Mouse (Mus musculus): ENCODE measurements at regions not wholly inside any gene's neighbourhood (a gene's known extent, or its start where the extent isn't known, plus 50 kb on each side); places are given as distances from the start of the nearest gene placed in this dataset.

DNA sequence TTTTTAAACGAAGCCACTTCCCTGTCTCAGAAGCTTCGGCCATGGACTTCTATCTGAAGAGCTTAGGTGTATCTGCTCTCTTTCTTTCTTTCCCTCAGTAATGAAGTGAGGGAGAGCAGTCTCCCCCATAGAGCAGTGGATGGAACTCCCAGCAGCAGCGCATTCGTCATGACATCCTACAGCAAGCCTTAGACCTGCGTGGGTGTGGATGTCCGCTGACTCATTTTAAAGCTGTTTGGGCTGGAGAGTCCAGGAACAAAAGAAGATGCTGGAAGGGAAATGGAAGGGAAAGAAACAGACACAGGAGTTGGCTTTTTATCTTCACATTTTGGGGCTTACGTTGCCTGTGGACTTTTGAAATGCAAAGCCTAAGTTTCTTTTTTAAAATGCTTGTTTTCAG is 190.3 kb upstream of the Arhgap24 start:
- DNase-seq, result no peak

DNA sequence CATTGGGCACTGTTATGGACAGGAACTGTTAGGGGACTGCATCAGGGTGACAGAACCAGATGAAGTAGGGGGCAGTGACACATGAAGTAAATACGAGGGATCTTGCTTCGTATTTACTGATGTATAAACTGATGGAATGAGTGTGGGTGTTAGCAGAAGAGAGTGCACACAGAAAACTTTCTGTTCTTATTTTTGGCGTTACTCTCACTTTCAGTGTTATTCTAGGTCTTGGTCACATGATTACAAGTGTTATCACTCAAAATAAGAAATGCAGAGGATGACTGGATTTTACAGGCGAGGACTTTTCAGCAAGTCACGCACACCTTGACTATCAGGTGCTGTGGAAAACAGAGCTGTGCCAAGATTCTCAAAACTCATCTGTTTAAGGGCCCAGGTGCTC is 185.6 kb upstream of the Arhgap24 start:
- DNase-seq, result no peak

DNA sequence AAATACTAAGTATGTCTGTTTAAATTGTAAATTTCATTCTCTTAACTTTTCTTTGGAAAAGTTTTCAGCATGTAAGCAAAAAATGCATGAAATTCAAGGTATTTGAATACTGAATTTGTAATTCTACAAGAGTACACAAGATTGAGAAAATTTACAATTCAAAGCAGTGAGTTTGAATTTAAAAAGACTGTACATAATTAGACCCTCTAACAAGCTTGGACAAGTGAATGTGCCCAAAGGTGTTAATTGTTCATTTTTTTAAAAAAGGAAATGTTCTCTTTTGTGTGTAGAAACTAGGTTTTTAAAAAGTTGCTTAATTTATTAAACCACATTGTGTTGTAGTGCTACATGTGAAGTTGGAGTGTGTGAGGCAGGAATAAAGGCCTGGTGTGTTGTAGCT is 174.9 kb upstream of the Arhgap24 start:
- DNase-seq, result no peak

DNA sequence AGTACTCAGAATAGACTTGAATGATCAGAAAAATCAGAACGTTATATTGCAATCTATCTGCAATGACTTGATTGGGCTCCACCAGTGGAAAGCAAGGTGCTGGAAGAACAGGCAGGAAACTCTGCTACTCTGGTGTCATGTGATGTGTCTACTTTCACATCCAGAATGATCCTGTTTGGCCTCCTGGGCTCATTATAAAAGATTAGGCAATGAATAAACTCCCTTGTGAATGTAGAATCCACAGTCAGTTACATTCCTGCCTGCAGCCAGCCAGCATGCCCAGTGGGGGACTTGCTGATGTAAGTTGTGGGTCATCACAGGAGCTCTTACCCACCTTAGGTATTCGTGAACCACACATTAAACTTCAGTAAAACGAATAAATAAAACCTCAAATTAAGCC is 174.5 kb upstream of the Arhgap24 start:
- no peak for DNase-seq

DNA sequence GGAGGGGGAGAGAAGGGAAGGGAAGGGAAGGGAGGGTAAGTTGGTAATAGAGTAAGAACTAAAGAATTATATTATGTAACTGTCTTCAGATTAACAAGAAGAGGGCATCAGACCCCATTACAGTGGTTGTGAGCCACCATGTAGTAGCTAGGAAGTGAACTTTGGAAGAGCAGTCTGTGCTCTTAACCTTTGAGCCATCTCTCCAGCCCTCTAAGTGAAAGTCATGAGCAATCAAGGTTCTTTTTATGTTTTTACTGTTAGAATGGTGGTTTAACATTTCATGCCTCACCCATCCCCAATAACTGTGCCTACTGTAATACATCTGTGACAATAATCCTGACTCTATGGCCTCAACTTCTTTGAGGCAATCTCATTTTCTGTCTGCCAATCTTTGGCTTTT is 169.6 kb upstream of the Arhgap24 start:
- no peak for DNase-seq

DNA sequence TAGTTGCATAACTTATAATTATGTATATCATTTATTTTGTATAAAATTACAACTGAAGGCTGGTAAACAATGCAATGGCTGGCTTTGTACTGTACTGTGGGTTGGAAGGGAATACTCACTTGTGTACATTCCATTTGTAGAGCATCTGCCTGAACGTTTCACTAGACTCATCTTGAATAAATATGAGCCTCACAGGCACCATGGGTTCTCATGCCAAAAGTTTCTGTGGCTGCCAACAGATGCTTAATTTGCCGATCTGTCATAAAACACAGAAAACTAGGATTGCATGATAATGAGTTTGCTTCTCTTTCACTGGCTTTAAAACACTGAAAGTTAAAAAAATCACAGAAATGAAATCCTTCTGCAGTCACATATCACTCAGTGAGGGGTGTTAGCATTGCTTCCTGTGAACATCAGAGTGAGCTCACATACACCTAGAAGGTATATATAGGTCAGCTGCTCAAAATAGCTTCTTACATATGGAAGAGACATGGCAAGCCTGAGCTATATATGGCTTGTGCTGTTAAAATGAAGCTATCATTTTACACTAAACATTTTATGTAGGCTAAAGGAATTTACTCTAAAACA is 152.9 kb upstream of the Arhgap24 start:
- no peak for DNase-seq

DNA sequence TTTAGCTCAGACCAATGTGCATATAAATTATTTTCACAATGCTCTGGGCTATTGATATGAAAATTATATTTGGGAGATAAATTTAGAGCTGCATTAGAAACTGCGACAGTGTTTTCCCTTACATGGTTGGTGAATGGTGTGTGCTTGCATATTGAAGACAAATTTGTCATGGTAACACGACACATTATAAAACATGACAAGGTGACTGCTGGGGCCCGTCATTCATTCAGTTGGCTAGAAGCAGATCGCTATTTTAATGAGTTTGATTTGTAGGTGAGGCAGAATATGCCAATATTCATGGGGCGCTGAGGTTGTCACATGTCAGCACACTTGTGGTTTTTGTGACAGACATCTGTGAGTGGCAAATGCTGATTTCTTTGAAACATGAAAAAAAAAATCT is 147.3 kb upstream of the Arhgap24 start:
- DNase-seq, result no peak

DNA sequence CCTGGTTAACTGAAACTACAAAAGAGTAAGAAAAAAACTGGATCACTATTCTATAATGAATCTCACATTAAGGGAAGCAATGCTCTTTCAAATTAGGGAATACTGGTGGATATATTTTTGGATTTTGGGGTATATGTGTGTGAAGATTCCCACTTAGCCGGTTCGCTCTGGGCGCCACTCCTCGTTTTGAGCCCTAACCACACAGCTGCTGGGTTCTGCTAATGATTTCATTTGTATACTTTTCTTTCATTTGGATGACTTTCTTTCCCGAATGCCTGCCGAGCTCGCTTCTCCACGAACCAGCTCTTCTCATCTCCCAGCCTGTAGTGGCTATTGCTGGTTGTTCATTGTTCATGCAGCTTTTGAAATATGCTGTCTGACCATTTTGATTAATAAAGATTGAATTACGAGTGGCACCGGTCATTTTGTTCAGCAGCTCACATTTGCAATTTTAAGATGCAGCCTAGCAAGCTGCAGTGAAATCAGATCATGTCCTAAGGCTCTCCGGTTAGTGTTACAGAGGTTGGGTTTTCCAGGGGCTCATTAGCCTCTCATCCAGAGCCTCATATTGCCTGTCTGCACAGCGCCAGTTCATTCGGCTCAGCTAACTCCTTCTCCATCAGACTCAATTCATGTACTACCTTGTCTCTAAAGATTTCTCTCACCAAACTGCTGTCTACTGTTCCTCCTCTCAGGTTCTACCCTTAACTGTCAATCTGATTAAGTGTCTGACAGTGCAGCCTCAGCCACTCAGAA is 146.6 kb upstream of the Arhgap24 start:
- DNase-seq, result no peak

DNA sequence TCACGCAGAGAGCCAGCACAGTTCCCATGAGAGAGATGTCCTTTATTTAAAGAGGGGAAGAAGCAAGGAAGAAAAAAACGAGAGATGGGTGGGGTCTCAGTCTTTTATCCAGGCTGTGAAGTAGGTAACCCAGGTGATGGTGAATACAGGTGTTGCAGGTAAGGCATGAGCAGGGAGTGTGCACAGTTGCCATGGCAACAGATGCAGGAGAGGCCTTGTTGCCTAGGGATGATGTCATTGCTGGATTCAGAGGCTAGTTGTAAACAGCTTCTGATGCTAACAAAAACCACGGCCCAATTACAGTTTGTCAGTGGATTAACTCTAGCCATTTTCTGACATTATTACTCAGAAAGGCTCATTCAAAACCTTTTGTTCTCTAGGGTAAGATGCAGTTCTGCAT is 114.7 kb upstream of the Arhgap24 start:
- no peak for DNase-seq

DNA sequence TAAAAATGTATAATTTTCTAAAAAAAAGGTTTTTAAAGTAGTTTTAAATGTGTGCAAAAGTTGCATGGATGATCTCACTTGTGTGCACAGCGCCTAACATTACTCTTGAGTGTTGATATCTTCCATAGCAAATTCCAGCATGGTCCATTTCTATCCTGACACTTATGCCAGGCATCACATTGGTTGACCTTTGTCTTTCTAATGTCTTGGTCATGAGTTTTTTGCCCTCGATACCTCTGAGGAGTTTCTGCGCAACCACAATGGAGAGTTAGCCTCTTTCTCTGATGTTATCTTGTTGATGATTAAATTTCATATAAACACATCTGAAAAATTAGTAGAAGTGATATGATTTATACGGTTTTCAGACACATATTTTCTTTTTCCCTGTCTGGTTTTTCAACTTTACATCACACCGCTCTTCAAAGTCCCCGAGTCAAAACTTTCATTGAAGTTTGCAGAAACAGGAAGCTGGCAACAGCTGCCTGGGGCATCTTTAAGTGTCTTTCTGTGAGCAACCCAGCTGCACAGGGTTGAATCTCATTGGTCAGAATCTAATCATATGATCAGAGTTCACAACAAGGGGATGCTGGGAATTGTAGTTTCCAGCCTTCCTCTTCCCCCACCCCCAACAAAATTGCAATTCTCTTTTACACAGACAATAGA is 107.8 kb upstream of the Arhgap24 start:
- no peak for DNase-seq

DNA sequence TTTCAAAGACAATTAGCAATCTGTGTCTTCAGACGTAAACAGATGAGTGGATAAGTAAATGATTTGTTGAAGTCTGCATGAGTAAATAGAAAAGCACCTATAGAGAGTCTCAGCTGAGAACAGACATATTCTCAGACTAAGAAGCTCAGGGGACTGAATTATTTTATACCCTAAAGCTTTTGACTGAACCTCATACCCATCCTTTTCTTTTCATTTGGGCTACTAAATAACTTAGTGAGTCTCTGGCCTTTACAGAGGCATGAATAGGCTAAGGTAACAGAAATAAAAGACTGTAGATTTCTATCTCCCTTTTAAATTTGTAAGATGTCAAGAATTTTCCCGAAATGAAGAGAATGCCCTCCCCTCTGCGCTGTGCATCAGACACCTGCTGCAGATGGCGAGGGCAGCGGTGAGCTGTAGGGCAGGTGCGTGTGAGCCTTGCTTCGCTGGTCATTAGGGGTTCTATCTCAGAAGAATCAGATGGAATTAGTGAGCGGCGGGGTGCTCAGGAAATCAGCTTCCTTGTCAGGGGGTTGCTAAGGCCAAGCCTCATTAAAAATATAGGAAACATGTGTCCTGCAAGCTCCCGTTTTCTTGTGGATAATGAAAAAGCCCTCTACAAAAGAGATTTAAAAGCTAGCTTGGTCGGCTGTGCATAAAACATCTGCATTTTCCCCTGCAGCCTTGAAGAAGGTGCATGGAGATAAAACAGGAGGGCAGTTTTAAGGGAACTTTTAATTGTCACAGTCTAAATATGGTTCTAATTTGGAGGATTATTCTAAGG is 107.0 kb upstream of the Arhgap24 start:
- DNase-seq, result no peak

DNA sequence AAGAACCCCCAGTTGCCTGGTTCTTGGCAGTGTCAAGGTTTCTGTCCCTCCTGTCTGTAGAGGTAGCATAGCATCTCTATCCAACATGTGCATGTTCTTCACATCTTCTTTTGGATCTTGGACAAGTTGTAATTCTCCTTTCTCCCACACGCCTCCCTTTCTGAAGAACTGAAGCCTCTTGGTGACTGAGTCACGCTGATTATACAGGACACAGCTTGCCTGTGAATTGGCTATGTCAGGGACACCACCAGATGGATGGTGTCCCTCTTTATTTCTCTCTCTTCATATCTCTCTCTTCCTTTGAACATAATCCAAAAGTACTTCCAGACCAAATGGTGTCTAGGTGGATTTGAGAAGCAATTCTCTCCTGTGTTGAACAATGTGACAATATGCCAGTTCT is 105.9 kb upstream of the Arhgap24 start:
- no peak for DNase-seq

DNA sequence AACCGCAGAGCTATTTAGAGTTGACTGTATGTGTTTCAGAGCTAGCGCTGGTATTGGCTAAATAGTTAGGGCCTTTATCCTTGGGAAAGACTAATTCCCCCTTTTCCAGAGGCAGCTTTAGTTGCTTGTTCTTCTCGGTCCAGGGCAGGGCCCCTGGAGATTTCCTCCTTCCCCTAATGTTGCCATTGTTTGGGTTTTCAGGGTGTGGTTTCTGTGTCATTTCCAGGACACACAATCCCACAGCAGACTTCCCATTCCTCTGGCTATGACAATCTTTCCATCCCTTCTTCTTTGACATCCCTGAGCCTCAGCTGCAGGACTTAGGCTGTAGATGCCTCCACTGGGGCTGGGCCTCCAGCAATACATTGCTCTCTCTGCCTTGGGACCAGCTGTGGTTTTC is 87.2 kb upstream of the Arhgap24 start:
- no peak for DNase-seq

DNA sequence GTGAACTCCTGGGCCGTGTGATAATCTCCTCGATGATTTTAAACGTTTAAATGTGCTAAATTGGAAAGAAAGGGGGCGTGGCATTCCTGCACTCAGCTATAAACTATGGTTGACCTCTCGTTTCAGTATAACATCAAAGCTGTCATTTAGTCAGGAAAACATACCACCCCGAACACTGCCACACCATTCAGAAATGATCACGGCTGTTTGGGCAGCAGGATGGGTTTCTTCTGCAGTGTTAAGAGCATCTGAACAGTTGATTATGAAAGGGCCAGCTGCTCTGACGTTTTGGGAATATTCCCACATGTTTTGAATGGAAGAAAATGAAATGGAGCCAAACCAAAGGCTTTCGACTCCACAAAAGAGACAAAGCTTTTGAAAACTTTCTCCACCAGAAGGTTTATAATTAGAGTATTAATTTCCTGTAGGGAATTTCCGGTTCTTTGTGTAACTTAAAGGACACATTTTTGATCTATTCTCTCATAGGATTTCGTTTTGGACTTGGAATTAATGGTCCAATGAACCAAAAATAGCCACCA is 85.5 kb upstream of the Arhgap24 start:
- no peak for DNase-seq

DNA sequence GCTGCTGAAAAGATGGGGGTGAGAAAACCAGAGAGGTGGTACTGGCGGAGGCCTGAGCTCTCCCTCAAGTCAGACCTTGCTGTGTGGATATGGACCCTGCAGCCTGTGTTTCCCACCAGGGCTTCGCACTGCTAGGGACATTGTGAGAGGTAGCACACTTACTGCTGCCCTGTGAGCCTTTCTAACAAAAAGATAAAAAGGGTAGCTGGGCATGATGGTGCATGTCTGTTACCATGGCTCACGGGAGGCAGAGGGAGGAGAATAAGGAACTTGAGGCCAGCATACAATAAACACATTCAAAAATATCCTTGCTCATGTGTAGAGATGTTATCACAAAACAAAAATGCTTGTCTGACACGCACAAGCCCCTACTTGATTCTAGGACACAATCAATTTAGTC is 82.2 kb upstream of the Arhgap24 start:
- no peak for DNase-seq

DNA sequence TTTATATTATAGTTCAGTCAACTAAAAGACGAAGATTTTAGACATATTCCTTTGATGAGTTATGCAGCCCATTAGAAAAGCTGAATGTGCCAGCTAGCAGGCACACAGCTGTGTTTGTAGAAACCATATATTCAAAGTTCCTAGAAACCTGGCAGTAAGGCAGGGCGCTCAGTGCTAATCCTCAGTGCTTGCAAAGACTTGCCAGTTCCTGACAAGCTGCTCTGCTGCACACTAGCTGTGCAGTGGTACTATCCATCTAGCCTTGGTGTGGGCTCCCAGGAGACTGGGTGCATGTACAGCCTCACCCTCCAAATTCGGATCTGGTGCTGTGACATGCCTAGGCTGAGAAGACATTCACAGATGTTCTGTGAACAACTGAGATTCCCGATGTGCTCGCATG is 63.5 kb upstream of the Arhgap24 start:
- DNase-seq, result no peak

DNA sequence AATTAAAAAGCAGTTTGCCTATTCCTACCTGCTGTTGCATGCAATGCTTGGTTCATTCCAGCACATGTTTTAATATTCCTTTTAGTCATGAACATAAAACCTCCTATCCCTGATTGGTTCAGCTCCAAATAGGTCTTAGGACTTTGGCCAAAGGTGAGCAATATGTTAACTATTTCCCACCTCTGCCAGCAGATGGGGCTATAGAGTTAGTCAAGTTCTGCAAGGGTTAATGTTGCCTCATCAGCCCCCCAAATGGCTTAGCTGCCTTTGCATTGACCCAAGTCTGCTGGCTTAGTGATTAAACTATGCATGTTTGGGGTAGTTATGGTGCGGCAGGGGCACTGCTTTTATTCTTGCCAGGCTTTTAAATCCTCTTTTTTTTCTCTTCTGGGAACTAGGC is 62.1 kb upstream of the Arhgap24 start:
- no peak for DNase-seq

DNA sequence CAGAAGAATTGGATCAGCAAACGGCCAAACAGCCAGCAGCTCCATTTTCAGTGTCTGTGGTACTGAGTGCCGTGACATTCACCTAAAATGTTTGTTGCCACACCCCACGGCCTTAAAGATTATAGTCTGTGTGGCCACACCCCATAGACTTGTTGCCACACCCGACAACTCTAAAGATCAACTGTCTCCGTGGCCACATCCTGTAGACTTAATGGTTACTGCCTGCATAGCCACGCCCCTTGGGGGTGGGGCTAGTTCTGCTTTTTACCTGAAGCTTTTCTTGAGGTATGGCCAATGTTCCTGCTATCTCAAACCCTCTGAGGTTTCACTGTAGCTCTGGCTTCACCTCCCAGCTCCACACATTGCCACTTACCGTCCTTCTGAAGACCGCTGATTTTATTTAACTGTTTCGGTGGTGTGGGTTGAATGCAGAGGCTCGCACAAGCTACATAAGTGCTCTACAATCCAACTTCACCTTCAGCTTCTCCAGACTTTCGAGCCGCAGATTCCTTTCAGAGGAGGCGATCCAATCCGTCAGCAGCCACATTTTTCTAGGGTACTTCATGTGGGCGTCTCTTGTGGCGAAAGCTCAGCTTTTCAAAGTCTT is 56.5 kb upstream of the Arhgap24 start:
- DNase-seq, result no peak

DNA sequence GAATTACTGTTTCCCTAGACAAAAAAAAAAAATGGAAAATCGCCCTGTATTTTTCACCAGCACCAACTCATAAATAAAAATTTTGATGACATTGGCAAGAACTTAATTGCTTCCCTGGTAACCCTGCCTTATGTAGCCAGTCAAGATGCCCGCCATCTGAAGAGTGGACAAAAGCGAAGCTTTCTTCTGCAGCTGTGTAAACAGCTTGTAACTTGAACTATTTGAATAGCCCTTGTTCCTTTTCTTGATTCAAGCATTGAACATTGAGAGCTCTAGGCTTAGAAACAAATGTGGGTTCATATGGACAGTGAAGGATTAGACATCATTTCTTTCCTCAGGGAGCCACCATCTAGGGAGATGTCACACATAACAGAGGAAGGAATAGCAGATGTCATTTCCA is 52.9 kb upstream of the Arhgap24 start:
- no peak for DNase-seq
